Mouse (Mus musculus): ENCODE results near the gene Auts2. TPM values are rescaled to one million over a fixed set of nuclear protein-coding genes. Genes with fewer than 3 reads are reported as not detected.

The Auts2 gene
- polyA plus RNA-seq, 1 experiment from 2014 or later, result 27.7 TPM

DNA sequence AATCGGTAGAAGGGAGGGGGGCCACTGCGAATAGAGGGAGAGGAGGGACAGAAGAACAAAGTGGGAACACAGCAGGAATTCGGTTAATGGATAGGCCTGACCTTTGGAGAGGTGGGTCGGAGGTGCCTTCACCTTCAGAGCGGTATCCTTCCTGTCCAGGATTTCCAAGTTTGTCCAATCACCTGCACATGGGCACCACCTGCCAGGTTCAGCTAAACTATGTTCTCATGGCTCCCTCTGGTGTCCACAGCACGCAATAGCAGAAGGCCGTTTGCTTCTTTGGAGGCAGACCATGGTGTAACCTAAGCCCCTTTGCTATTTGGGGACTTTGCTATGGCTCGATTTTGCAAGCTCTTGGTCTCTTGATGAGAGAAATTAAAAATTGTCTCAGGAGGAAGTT lies 1113.0 kb downstream of the Auts2 start:
- WGBS, result 22% methylated on average over 8 of the region's 8 CpGs
- peaks cover 3% of the 10 kb centered on the region; the same call in 1 of the 2 replicates for H3K27me3 ChIP-seq
- no peaks in the 10 kb centered on the region for H3K9me3 ChIP-seq (replicated peaks)
- no peak overlapping the region for H3K9ac ChIP-seq
- H3K4me1 ChIP-seq, result 0 out of 2 replicates have a peak, but pooled peaks cover 4% of the 10 kb centered on the region
- no peak for ATAC-seq (replicated peaks; ENCODE audit: low FRiP score)
- no peak overlapping the region for H3K4me2 ChIP-seq
- no peak overlapping the region for H3K4me3 ChIP-seq (replicated peaks)
- no peaks in the 10 kb centered on the region for H3K36me3 ChIP-seq
- H3K27ac ChIP-seq, result no peak overlapping the region

DNA sequence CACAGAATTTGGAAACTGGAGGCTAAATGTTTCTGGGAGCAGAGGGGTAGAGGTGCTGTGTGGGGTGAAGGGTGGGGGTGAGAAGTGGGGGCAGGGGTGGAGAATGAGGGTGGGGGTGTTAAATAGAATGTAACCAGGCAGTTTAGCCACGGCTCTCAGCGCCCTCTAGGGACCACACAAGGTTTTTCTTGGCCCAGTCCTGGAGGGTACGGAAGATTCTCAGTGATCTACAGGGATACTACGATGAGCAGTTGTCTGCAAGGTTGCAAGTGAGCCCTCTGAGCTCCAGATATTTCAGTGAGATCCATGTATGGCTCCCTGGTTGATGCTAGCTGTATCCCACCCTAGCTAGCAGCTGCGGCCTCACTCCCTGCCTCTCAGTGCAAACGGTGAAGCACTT lies 1113.6 kb downstream of the Auts2 start:
- H3K4me3 ChIP-seq (replicated peaks), result no peak overlapping the region
- no peaks in the 10 kb centered on the region for H3K9me3 ChIP-seq (replicated peaks)
- H3K36me3 ChIP-seq, result no peaks in the 10 kb centered on the region
- H3K27me3 ChIP-seq, result peaks cover 3% of the 10 kb centered on the region; the same call in 1 of the 2 replicates
- no peak overlapping the region for H3K4me2 ChIP-seq
- peak; percentile 43; the same call in 1 of the 2 replicates for ATAC-seq (replicated peaks; ENCODE audit: low FRiP score)
- 56% methylated on average over 6 of the region's 6 CpGs for WGBS
- 0 out of 2 replicates have a peak, but pooled peaks cover 4% of the 10 kb centered on the region for H3K4me1 ChIP-seq
- no peak overlapping the region for H3K27ac ChIP-seq
- H3K9ac ChIP-seq, result no peak overlapping the region

DNA sequence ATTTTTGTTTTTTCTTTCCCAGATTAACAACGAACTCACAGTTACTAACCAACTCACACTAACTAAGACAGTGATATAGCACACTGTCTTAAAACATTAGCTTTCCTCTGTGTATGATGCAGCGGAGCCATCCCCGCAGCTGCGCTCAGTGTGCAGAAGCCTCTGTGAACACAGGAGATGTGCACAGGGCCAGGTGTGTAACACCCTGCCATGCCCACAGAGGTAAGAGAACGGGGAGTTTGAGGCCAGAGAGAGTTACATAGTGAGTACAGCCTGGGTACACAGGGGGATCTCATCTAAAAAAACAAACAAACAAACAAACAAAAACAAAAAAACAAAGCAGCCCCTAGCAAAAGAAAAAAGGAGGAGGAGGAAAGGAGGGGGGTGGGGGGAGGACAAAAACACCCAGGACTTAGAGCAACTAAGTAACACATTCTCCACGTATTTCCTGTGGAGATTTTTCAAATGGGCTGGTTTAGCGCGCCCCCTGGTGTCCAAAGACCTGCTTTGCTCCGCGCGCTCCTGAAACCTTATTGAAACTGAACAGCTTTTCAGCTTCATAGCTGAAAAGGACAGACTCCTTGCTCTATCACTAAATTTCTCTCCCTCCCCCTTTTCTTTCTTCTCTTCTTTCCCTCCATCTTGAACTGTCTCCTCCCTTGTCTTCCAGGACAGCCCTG lies 1115.3 kb downstream of the Auts2 start:
- peaks cover 3% of the 10 kb centered on the region; the same call in 1 of the 2 replicates for H3K27me3 ChIP-seq
- no peak overlapping the region for H3K27ac ChIP-seq
- ATAC-seq (replicated peaks; ENCODE audit: low FRiP score), result no peak

DNA sequence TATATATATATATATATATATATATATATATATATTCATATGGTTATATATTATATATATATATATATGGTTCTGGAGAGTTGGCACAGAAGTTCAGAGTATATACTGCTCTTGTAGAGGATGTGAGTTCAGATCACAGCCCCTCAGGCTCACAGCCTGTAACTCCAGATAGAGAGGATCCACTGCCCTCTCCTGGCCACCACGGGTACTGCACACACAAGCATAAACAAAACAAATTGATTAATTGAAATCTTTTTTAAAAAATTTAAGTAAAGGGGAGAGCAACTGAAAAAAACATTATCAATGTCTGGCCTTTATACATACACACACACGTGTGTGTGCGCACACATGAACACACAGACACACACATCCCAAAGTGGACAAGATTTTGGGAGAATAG lies 1120.4 kb downstream of the Auts2 start:
- H3K9me3 ChIP-seq (replicated peaks), result no peaks in the 10 kb centered on the region
- no peak overlapping the region for H3K4me2 ChIP-seq
- H3K9ac ChIP-seq, result no peak overlapping the region
- 87% methylated on average over 3 of the region's 3 CpGs for WGBS
- ATAC-seq (replicated peaks; ENCODE audit: low FRiP score), result no peak
- H3K27me3 ChIP-seq, result no peaks in the 10 kb centered on the region
- no peak overlapping the region for H3K4me3 ChIP-seq (replicated peaks)
- no peak overlapping the region for H3K27ac ChIP-seq
- H3K4me1 ChIP-seq, result no peaks in the 10 kb centered on the region
- H3K36me3 ChIP-seq, result no peaks in the 10 kb centered on the region

More for the DNA sequence above, 1115.3 kb downstream of the Auts2 start:
- no peak overlapping the region for H3K4me2 ChIP-seq
- 0 out of 2 replicates have a peak, but pooled peaks cover 4% of the 10 kb centered on the region for H3K4me1 ChIP-seq
- WGBS, result 36% methylated on average over 11 of the region's 11 CpGs
- no peak overlapping the region for H3K4me3 ChIP-seq (replicated peaks)
- H3K9me3 ChIP-seq (replicated peaks), result no peaks in the 10 kb centered on the region
- no peak overlapping the region for H3K9ac ChIP-seq
- no peaks in the 10 kb centered on the region for H3K36me3 ChIP-seq

DNA sequence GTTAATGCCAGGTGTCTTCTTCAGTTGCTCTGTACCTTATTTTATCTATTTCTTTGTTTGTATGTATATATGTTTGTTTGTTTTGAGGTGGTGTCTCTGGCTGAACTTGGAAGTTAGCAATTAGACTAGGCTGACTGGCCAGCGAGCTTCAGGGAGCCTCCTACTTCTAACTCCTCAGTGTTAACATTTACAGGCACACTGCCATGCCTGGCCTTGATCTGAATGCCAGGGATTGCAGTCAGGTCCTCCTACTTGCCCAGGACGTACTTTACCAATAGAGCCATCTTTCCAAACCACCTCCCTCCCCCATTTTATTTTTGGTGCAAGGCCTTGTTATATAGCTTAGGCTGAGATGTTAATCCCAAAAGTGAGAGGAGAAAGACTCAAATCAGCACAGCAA lies 1122.7 kb downstream of the Auts2 start:
- WGBS, result 66% methylated on average over 2 of the region's 2 CpGs
- H3K27me3 ChIP-seq, result no peaks in the 10 kb centered on the region
- no peaks in the 10 kb centered on the region for H3K4me1 ChIP-seq
- no peak overlapping the region for H3K27ac ChIP-seq
- no peak overlapping the region for H3K9ac ChIP-seq
- ATAC-seq (replicated peaks; ENCODE audit: low FRiP score), result no peak
- H3K4me2 ChIP-seq, result no peak overlapping the region
- H3K36me3 ChIP-seq, result no peaks in the 10 kb centered on the region
- H3K4me3 ChIP-seq (replicated peaks), result no peak overlapping the region
- no peaks in the 10 kb centered on the region for H3K9me3 ChIP-seq (replicated peaks)

DNA sequence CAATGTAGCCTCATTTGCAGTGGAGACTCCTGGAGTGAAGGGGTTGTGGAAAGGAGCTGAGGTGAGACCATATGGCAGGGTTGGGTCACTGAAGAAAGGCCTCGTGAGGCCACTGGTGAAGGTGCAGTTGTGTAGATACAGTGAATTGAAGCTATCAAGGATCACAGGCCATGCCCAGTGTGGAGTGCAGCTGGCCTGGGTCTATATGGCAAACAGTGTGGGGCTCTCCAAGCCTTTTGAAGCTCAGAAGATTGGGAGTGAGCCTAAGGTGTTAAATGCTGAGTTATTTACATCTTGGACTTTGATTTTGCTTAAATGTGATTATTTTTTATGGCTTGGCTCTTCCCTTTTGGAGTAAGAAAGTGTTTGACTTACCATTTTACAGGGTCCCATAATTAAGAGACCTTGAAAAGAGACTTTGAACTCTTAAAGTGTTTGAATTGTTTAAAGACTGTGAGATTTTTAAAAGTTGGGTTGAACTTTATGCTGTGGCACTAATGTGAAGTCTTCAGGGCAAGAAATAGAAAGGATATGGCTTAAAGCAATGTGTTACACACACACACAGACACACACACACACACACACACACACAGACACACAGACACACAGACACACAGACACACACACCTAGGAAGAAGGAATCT lies 1127.1 kb downstream of the Auts2 start:
- Histone ChIP-seq H3K4me1 (no peaks in the 10 kb centered on the region), H3K4me3 (replicated peaks) (no peak overlapping the region), H3K9ac (no peak overlapping the region), H3K27ac (no peak overlapping the region), H3K4me2 (no peak overlapping the region), H3K9me3 (replicated peaks) (no peaks in the 10 kb centered on the region), H3K27me3 (no peaks in the 10 kb centered on the region), H3K36me3 (no peaks in the 10 kb centered on the region)
- WGBS, result 52% methylated on average over 1 of the region's 1 CpGs
- no peak for ATAC-seq (replicated peaks; ENCODE audit: low FRiP score)

DNA sequence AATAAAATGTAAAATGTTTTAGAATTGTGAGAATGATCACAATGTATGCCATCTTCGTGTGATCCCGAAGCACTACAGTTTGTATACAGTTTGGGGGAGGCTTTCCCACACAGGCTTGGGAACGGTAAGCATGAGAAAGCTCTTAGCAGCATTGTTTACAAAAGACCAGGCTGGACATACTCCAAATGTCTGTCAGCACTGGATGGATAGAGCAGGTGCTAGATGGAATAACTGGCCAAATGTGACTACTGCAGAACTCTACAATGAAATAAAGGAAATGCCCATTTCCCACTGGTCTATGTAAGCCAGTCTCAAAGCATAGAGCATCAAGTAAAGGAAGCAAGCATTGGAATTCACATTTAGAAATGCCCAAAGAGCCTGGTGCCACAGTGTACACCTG lies 1144.9 kb downstream of the Auts2 start:
- ATAC-seq (replicated peaks; ENCODE audit: low FRiP score), result no peak
- no peak overlapping the region for H3K9ac ChIP-seq
- WGBS, result 72% methylated on average over 3 of the region's 3 CpGs

DNA sequence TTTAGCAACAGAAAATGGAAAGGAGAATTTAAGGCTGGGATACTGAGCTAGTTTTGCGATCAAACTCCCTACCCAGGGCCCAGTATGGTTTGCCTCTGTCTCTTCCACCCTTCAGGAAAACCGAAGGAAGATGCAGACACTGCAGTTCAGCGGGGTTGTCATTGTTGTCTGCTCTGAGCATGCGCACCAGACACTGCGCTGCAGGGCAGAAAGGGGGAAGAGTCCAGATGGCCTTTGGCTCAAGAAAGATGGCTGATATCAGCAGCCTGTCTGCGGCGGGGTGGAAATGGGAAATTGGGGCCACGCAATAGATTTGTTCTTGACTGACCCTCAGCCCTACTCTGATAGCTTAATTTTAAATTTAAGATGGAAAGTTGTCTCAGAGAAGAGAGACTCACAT lies 1147.4 kb downstream of the Auts2 start:
- WGBS, result 80% methylated on average over 8 of the region's 8 CpGs
- Histone ChIP-seq H3K4me3 (replicated peaks) (no peak overlapping the region), H3K4me1 (no peaks in the 10 kb centered on the region), H3K4me2 (no peak overlapping the region), H3K27ac (no peak overlapping the region), H3K9ac (no peak overlapping the region), H3K27me3 (no peaks in the 10 kb centered on the region), H3K36me3 (no peaks in the 10 kb centered on the region), H3K9me3 (replicated peaks) (no peaks in the 10 kb centered on the region)
- ATAC-seq (replicated peaks; ENCODE audit: low FRiP score), result no peak

More for the DNA sequence above, 1144.9 kb downstream of the Auts2 start:
- Histone ChIP-seq H3K27me3 (no peaks in the 10 kb centered on the region), H3K27ac (no peak overlapping the region), H3K36me3 (no peaks in the 10 kb centered on the region), H3K4me3 (replicated peaks) (no peak overlapping the region), H3K4me1 (no peaks in the 10 kb centered on the region), H3K9me3 (replicated peaks) (no peaks in the 10 kb centered on the region), H3K4me2 (no peak overlapping the region)
